Mouse (Mus musculus) lung, adult 2 months (tissue): ENCODE results near the gene Cep78. TPM values are rescaled to one million over a fixed set of nuclear protein-coding genes. Genes with fewer than 3 reads are reported as not detected.

Experiments
- DNase-seq: peaks from one replicate; pipeline ENCODE4 v3.0.0; 2022
- H3K4me1 ChIP-seq: fragments of 200-500 bp; 2 replicates; pipeline ENCODE4 v1.6.1; 2011; ENCODE audit warnings: low read length; ENCODE audit not compliant: control insufficient read depth, insufficient read depth
- H3K4me3 ChIP-seq: fragments of 200-500 bp; replicated peaks from 2 replicates; pipeline ENCODE3; 2011; ENCODE audit warnings: low read depth, mild to moderate bottlenecking, control low read depth, low read length; ENCODE audit errors: extremely low read depth
- CTCF ChIP-seq: fragments of 200-500 bp; IDR thresholded peaks from 2 replicates; pipeline ENCODE4 v1.5.1; 2011; ENCODE audit warnings: mild to moderate bottlenecking, low read length, control low read depth; ENCODE audit not compliant: insufficient read depth
- POLR2A ChIP-seq: fragments of 200-500 bp; IDR thresholded peaks from 2 replicates; pipeline ENCODE4 v1.6.1; 2011; ENCODE audit warnings: low read depth, mild to moderate bottlenecking, control low read depth, low read length, borderline replicate concordance; ENCODE audit errors: extremely low read depth
- WGBS: fragments of 180-500 bp; shearing (Covaris S2); methylation state at CpG from one replicate; pipeline ENCODE4 v1.1.7; 2018; 5-methylcytosine and 5-hydroxymethylcytosine counted together
- polyA plus RNA-seq: library from polyadenylated mRNA; depleted of rRNA; stranded (reverse); fragments of >200 nt; gene quantifications from 2 replicates; pipeline ENCODE4 v1.2.3, GENCODE M21; 2012

The Cep78 gene
- polyA plus RNA-seq, 1 experiment, result 3.0 TPM

- no peak for DNase-seq
- no peaks in the 10 kb centered on the region for H3K4me1 ChIP-seq
- H3K4me3 ChIP-seq, result no peak overlapping the region
- WGBS, result 72% methylated on average over 6 of the region's 6 CpGs
- TF ChIP-seq CTCF (no peak), POLR2A (no peak)
Measured at GRCm38 (mm10) chr19:16009746-16010337, 25.1 kb upstream of the Cep78 start.

GRCm38 (mm10) chr19:16009111-16009510 lies 24.3 kb upstream of the Cep78 start:
- no peak for DNase-seq
- TF ChIP-seq POLR2A (no peak), CTCF (no peak)
- Histone ChIP-seq H3K4me3 (no peak overlapping the region), H3K4me1 (no peaks in the 10 kb centered on the region)
- WGBS, result 77% methylated on average over 4 of the region's 4 CpGs

DNA sequence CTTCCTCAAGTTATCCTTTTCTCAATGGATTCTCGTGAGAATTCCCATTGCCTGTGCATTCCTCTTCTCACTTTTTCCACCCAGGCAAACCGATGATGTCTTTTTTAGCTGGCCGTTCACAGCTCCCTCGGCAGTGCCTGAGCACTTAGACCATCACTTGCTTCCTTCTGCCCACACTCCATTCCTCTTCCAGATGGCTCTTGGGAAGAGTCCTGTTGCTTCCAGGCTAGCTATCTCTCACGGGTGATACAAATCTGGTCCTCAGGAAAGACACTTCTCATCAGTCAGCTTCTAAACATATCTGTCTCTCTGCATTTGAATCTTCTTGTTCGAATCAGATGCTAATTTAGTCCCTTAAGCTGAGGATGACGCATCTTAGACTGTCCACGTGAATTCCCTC lies 22.3 kb upstream of the Cep78 start:
- TF ChIP-seq POLR2A, result no peak
- no peak for TF ChIP-seq CTCF
- 81% methylated on average over 8 of the region's 8 CpGs for WGBS
- no peak overlapping the region for H3K4me3 ChIP-seq
- no peak for DNase-seq
- H3K4me1 ChIP-seq, result no peaks in the 10 kb centered on the region

DNA sequence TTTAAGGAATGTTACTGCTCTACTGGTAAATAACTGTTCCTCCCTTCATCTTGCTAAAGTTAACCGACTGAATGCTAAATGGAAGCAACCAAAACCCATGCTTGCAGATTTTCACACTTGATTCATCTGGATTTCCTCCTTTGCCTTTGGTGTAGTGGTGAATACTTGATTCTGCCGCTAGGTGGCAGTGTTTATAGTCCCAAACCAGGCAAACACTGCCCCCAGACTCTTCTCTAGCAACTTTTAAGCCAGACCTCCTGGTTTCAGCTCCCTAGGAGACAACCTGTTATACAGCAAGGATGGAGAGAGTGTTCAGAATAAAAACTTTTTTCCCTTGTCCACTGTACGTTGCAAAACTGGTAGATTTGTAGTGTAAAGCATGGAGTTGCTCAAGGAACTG lies 13.4 kb upstream of the Cep78 start:
- no peaks in the 10 kb centered on the region; the same call in 1 of the 2 replicates for H3K4me1 ChIP-seq
- WGBS, result 1% methylated on average over 3 of the region's 3 CpGs
- no peak for TF ChIP-seq POLR2A
- no peak; the same call in 1 of the 2 replicates for TF ChIP-seq CTCF
- no peak overlapping the region for H3K4me3 ChIP-seq
- DNase-seq, result peak; percentile 47

- WGBS, result 46% methylated on average over 12 of the region's 12 CpGs
- H3K4me1 ChIP-seq, result no peaks in the 10 kb centered on the region; the same call in 1 of the 2 replicates
- TF ChIP-seq POLR2A (no peak), CTCF (no peak)
- H3K4me3 ChIP-seq, result peak overlapping the region; percentile 11
- DNase-seq, result no peak
Measured at GRCm38 (mm10) chr19:15996901-15997564, 12.2 kb upstream of the Cep78 start.

DNA sequence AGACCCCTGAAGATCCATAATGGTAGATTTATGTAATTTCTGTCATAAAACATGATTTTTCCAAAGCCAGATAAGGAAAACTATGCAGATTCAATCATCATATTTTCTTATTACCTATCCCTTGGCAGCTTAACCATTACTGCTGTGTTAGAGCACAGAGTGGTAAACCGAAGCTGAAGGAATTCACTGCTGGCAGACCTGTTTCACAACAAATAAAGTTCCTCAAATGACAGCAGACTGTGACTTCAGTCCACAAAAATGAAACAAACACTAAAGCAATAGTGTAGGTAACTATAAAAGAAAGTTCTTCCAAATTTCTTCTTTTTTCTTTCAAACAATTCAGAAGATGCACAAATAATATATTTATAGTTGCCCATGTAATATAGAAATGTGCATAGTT lies 5.3 kb upstream of the Cep78 start:
- TF ChIP-seq CTCF (no peak), POLR2A (no peak)
- no peak for DNase-seq
- no peaks in the 10 kb centered on the region for H3K4me1 ChIP-seq
- no peak overlapping the region for H3K4me3 ChIP-seq
- 62% methylated on average over 1 of the region's 1 CpGs for WGBS

- TF ChIP-seq CTCF, result no peak
- no peak for TF ChIP-seq POLR2A
- WGBS, result 25% methylated on average over 10 of the region's 10 CpGs
Measured at GRCm38 (mm10) chr19:15985172-15985713, 454 bp upstream of the Cep78 start.

DNA sequence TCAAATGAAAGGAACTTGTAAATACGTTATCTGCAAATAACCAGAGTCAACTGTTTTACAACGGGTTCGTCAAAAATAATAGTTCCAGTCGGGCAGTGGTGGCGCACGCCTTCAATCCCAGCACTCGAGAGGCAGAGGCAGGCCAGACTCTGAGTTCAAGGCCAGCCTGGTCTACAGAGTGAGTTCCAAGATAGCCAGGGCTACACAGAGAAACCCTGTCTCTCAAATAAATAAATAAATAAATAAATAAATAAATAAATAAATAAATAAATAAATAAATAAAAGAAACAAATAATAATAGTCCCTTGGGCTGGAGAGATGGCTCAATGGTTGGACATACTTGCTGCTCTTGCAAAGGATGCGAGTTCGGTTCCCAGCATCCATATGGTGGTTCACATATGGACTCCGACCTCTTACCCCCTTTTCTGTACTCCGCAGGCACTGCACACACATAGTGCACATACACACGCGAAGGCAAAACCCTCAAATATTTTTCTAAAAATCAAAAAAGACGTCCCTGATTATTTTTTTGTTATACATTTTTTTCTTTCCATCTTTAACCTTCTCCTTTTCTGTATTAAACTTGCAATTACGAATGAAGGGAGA lies 947 bp downstream of the Cep78 start:
- H3K4me3 ChIP-seq, result peak overlapping the region; percentile 84
- TF ChIP-seq POLR2A (no peak), CTCF (no peak)
- DNase-seq, result no peak

More at GRCm38 (mm10) chr19:15985172-15985713, 454 bp upstream of the Cep78 start:
- DNase-seq, result no peak
- H3K4me3 ChIP-seq, result peak overlapping the region; percentile 84
- H3K4me1 ChIP-seq, result no peaks in the 10 kb centered on the region

DNA sequence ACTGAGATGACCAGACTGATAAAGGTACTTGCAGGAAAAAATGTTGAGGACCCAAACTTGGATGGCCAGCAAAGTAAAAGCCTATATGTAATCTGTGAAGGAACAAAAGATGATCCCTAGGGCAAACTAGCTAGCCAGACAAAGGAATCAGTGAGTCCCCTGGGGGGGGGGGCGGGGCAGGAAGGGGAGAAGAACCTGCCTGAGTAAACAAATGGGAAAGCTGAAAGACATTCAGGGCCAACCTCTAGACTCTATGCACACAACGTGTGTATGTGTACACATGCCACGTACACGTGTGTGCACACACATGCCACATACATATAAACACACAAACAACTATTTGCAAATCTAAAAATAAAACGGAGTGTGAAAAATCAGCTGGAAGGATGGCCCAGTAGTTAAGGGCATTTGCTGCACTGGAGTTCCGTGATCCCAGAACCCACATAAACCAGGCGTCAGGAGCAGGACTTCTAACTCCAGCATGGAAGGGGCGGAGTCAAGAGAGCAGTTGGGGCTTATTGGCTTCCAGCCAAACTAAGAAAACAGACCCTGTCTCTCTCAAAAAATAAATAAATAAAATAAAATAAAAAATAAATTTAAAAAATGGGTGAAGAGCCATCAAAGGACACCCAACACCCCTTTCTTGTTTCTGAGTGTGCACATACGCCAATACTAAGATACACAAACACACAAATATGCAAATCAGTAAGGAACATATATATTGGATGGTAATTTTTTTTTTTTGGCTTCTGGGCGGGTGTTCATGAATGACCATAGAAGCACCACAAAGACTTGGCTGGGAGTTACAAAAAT lies 1.7 kb downstream of the Cep78 start:
- TF ChIP-seq CTCF, result no peak
- no peak for TF ChIP-seq POLR2A
- DNase-seq, result no peak
- WGBS, result 68% methylated on average over 10 of the region's 10 CpGs
- H3K4me3 ChIP-seq, result no peak overlapping the region
- no peaks in the 10 kb centered on the region for H3K4me1 ChIP-seq

More for the DNA sequence above, 947 bp downstream of the Cep78 start:
- 53% methylated on average over 15 of the region's 15 CpGs for WGBS
- no peaks in the 10 kb centered on the region for H3K4me1 ChIP-seq

GRCm38 (mm10) chr19:15981861-15982260 lies 2.9 kb downstream of the Cep78 start:
- Histone ChIP-seq H3K4me1 (no peaks in the 10 kb centered on the region), H3K4me3 (no peak overlapping the region)
- TF ChIP-seq CTCF, result peak; percentile 32; the same call in 1 of the 2 replicates
- TF ChIP-seq POLR2A, result no peak
- 42% methylated on average over 4 of the region's 4 CpGs for WGBS
- DNase-seq, result peak; percentile 36
